Mouse (Mus musculus) urinary bladder, postnatal 36 days (tissue): ENCODE measurements around the gene Zfp53.

Experiments
- DNase-seq, 2 experiments: peaks; one replicate each; pipeline ENCODE4 v3.0.0; 2022; ENCODE audit warnings: low spot score in 2 of 2, mixed read lengths in 1 of 2

Zfp53 gene

GRCm38 (mm10) chr17:21517130-21517671 is 28.4 kb downstream of the Zfp53 start:
- no peak for DNase-seq

DNA sequence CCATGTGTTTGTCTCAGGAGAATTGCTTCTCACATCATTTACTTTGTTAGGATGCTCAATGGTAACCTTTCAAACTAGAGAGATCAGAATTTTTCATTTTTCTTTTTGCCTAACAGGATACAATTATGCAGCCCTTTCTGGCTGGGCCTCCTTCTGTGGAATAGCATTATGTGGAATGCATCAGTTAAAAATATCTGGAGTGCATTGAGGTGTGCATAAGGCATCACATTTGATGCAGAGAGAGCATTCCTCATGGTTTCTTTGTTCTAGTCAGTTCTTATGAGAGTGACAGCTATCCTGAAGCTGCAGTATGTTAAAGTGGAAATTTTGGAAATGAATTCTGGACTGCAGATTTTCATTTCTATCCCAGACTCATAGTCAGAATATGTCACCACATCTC is 37.5 kb downstream of the Zfp53 start:
- no peak for DNase-seq

- DNase-seq: no peak
These were observed 42.0 kb downstream of the Zfp53 start for GRCm38 (mm10) chr17:21530645-21531330.

DNA sequence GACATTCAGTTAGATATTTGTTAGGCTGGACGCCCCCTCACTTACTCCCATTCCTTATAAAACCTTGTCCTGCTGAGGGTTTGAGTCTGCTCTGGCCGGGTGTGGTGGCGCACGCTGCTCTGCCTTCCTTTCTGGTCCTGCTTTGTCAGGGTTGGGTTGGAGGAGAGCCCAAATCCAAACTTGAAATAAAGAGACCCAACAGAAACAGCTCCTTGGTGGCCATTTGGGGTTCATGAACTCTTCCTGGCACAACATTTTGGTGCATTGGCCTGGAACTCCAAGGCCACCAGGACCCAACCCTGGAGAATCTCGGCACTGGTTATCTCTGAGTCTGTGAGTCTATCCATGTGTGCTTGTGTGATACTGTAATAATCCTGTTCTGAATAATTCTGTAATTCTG is 42.8 kb downstream of the Zfp53 start:
- peak in 1 of 2 experiments; percentile 6 for DNase-seq

- peak; percentile 58 to 69 for DNase-seq
These were observed 43.5 kb downstream of the Zfp53 start for GRCm38 (mm10) chr17:21532101-21532951.

- DNase-seq: no peak
These were observed 45.2 kb downstream of the Zfp53 start for GRCm38 (mm10) chr17:21533961-21534360.

- DNase-seq: no peak
These were observed 45.8 kb downstream of the Zfp53 start for GRCm38 (mm10) chr17:21534460-21535095.

DNA sequence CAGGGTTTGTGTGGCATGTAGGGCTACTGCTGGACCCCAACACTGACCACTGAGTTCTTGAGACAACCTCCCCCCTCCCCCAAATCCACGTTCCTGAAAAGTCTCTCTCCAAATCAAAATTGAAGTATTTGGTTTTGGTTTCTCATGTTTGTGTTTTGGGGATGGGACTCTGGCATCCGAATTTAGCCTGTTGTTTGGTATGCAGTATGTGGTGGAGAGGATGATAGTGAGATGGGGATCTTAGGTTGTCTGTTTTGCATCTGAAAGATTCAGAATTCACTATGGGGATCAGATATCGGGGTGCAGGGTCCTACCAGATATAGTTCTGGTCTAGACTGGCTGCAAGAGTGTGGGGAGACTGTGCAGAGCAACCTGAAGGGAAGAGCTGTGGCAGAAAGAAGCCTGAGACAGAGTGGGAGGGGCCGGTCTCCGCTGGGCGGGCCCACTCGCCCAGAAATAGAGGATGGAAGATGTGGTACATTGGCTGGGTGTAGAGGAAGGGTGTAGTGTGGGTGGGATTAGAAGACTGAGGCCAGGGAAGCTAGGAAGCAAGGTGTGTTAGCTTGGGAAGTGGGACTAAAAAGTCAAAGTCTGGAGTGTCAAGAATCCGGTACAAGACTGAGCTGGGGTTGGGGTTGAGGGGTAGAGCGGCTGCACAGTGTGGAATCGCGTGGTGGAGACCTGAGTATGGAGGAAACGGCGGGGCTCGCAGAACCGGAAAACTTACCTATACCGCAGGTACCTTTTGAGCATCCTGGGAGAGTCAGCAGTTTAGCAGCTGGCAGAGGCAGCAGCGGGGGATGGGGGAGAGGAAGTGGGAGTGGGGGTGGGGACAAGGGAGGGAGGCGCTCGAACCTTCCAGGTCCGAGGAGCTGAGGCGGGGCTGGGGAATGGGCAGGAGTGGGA is 46.6 kb downstream of the Zfp53 start, which contains the start of gene Zfp52:
Gene Zfp52, plus strand, starts transcription at position 444 of the 906 bp plus-strand sequence.
- peak in 1 of 2 experiments; percentile 60 for DNase-seq

DNA sequence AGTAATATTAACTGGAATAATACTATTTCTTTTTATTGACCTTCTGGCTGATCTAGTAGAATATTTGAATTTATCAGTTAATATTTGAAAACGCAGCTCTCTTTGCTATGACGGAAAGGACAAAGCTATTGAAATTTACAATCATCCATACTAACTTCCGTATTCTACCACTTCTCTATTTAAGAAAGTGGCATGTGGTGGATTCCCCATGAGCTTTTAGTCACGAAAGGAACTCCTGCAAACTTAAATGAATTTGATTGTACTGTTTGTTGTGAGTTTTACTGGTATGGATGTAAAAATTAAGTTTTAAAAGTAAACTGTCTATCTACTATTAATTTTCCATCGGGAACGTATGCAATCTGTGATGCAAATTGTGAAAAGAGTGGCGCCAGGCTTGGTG is 47.3 kb downstream of the Zfp53 start:
- DNase-seq: no peak

GRCm38 (mm10) chr17:21536676-21537075 is 47.9 kb downstream of the Zfp53 start:
- DNase-seq: no peak

DNA sequence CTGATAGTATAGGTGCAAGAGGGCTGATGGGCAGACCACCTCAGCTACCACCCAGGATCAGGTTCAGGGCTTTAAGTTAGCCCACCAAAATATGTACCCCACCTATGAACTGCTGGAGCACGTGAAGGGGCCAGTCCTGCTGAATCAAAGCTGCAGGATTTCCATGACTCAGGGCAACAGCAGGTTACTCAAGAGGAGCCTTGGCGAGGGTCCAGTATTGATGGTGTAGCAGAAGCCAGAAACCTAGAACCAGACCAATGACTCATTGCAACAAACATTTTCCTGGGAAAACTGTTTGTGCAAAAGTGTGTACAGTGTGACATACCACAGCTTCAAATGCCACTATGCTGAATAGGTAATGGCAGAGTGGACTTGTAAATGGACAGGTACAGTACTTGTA is 69.0 kb downstream of the Zfp53 start:
- DNase-seq: no peak
